Mouse (Mus musculus) liver, embryonic 16.5 days (tissue): Measurements from ENCODE around the gene Bicral. TPM values are rescaled to one million over a fixed set of nuclear protein-coding genes. Genes with fewer than 3 reads are reported as not detected.

ENCODE experiments used
- ATAC-seq: fragments of 200-750 bp; cut with Nextera tagmentation; 2 replicates; pipeline ENCODE4 v1.8.0; 2017; ENCODE audit warnings: low read depth, mild to moderate bottlenecking, moderate number of reproducible peaks, moderate library complexity
- H3K27ac ChIP-seq: fragments of 300-500 bp; sonication (generic); 2 replicates; pipeline ENCODE4 v1.5.1; 2014; ENCODE audit warnings: mild to moderate bottlenecking, low read length
- H3K27me3 ChIP-seq: fragments of 300-500 bp; sonication (generic); 2 replicates; pipeline ENCODE4 v1.6.1; 2014; ENCODE audit warnings: low read depth, low read length, mixed read lengths; ENCODE audit not compliant: control insufficient read depth, insufficient read depth
- H3K36me3 ChIP-seq: fragments of 300-500 bp; sonication (generic); 2 replicates; pipeline ENCODE4 v1.6.1; 2014; ENCODE audit warnings: mild to moderate bottlenecking; ENCODE audit not compliant: control insufficient read depth, insufficient read depth
- H3K4me1 ChIP-seq: fragments of 300-500 bp; sonication (generic); 2 replicates; pipeline ENCODE4 v1.6.1; 2014; ENCODE audit warnings: low read depth, low read length, mixed read lengths; ENCODE audit not compliant: control insufficient read depth
- H3K4me2 ChIP-seq: fragments of 300-500 bp; sonication (generic); 2 replicates; pipeline ENCODE4 v1.6.1; 2014; ENCODE audit warnings: low read depth, low read length, mixed read lengths
- H3K4me3 ChIP-seq: fragments of 300-500 bp; sonication (generic); 2 replicates; pipeline ENCODE4 v1.5.1; 2014; ENCODE audit warnings: low read depth, mild to moderate bottlenecking, low read length
- H3K9ac ChIP-seq: fragments of 300-500 bp; sonication (generic); 2 replicates; pipeline ENCODE4 v1.6.1; 2014; ENCODE audit warnings: low read depth, low read length
- H3K9me3 ChIP-seq: fragments of 300-500 bp; sonication (generic); replicated peaks from 2 replicates; pipeline ENCODE4 v1.6.1; 2016; ENCODE audit warnings: low read length; ENCODE audit not compliant: control insufficient read depth
- WGBS: fragments of 180-500 bp; shearing (Covaris S2); extraction: QIAGEN DNeasy Blood & Tissue Kit; methylation state at CpG from one replicate; pipeline ENCODE4 v1.1.7; 2014; ENCODE audit not compliant: insufficient replicate concordance; 5-methylcytosine and 5-hydroxymethylcytosine counted together
- polyA plus RNA-seq: library from polyadenylated mRNA; unstranded; fragments of >200 nt; fragmentation: Nextera tagmentation; extraction: Ambion mirVana; gene quantifications from 2 replicates; pipeline ENCODE4 v1.2.1, GENCODE M21; 2015

The Bicral gene
- polyA plus RNA-seq, 1 experiment from 2014 or later = 2.5 TPM

DNA sequence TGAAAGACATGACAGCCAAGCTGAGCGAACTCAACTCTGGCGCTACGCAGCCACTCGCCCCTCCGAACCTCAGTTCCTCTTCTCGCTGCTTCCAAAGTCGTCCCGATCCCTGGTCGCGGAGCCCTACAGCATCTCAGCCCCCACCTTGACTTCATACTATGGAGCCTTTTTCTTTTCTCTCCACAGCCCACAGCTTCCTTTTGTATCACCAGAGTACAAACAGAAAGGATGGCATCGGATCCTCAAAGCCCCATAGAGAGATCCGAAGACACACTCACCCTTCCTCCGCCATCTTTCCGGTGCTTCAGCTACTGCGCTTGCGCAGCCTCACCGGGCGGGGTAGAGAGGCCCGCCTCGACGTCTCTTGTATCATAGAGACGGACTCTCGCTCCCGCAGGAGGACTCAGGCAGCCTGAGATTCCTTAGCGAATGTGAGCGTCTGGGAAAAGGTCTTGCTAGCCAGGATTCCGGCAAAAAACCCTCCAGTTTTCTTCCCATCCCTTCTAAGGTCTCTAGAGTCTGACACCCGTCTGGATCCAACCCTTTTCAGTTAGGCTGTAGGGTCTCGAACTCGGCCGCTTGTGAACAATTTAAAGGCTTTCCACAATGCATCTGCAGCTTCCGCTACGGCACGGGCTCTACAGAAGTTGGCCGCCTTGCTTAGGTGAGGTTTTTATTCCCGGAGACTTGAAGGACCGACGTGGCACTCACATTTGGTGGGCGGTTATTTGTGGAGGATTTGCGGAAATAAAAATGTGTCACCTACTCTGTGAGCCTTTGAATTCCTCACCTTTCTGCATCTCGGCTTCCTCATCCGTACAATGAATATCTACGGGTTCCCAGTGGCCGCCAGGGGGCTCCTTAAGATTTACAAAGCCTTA, 75.7 kb downstream of the Bicral start, which contains the start of gene Rpl7l1:
Gene Rpl7l1, minus strand, starts transcription at position 332 of the 881 bp plus-strand sequence.
- peaks cover 26% of the 10 kb centered on the region for H3K36me3 ChIP-seq
- H3K4me3 ChIP-seq = peak within 1 kb of the TSS; percentile 68
- H3K27ac ChIP-seq = peak within 1 kb of the TSS; percentile 79
- under 1% methylated on average over 44 of the region's 44 CpGs for WGBS
- peak within 1 kb of the TSS; percentile 74 for H3K9ac ChIP-seq
- H3K4me2 ChIP-seq = peak within 1 kb of the TSS; percentile 77
- peak; percentile 94 for ATAC-seq
- no peaks in the 10 kb centered on the region for H3K27me3 ChIP-seq
- H3K9me3 ChIP-seq = no peaks in the 10 kb centered on the region
- peaks cover 23% of the 10 kb centered on the region for H3K4me1 ChIP-seq

DNA sequence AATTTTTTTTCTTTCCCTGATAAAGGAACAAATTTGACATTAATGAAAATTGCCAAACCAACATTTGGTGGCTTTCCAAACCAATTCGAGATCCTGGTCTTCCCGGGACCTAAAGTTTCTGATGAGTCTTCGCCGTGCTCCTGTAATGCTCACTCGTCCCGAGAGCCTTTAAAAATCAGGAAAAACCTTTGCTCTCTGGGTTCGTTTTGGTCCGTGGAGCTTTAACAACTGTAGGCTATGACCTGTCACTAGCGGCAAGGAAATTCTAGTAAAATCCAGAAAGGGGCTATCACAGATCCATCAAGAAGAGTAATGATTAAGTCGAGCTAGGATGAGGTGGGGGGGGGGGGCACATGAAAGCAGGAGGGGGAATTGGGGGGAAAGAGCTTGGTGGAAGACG, 76.4 kb downstream of the Bicral start:
- 2% methylated on average over 11 of the region's 11 CpGs for WGBS
- peak overlapping the region; percentile 74 for H3K9ac ChIP-seq
- peak overlapping the region; percentile 68 for H3K4me3 ChIP-seq
- no peak for ATAC-seq
- H3K4me1 ChIP-seq = peaks cover 20% of the 10 kb centered on the region
- peak overlapping the region; percentile 77 for H3K4me2 ChIP-seq
- peaks cover 32% of the 10 kb centered on the region for H3K36me3 ChIP-seq
- H3K27me3 ChIP-seq = no peaks in the 10 kb centered on the region
- no peaks in the 10 kb centered on the region for H3K9me3 ChIP-seq
- H3K27ac ChIP-seq = peak overlapping the region; percentile 79

DNA sequence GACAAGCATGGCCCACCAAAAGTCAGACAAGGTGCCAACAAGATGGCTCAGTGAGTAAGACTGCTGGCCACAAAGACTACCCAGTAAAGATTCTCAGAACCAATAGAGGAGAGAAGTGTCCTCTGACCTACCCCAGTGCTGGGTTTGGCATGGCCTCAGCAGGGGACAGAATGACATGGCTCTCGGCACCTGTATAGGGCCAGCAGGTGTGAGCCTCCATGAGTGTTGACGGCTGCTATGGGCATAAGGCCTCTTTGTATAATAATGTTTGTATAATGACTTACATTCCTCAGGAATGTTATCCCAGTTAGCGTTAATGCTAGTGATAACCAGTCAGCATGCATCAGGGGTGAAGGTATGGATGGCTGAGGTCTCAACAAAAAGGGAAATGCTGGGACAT, 82.2 kb downstream of the Bicral start:
- Histone ChIP-seq H3K4me1 (peaks cover 22% of the 10 kb centered on the region), H3K4me3 (no peak overlapping the region), H3K9ac (no peak overlapping the region), H3K27me3 (no peaks in the 10 kb centered on the region), H3K4me2 (no peak overlapping the region), H3K9me3 (no peaks in the 10 kb centered on the region), H3K36me3 (peaks cover 45% of the 10 kb centered on the region), H3K27ac (no peak overlapping the region)
- 77% methylated on average over 3 of the region's 3 CpGs for WGBS
- ATAC-seq = no peak

DNA sequence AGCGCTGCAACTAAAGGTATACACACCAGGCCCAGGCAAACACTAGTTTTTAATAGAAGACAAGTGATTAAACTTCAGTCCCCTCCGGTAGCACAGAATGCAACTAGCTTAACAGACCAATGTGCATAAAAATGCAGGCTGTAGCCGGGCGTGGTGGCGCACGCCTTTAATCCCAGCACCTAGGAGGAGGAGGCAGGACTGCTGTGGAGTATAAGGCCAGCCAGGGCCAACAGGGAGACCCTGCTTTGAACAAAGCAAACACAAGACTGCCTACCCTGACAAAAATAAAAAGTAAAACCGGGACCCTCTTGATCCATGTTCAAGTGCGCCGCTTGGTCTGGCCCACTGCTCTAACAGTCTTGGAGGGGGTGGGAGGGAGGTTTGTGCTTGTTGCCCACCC, 83.2 kb downstream of the Bicral start:
- Histone ChIP-seq H3K4me2 (no peak overlapping the region), H3K36me3 (peaks cover 39% of the 10 kb centered on the region), H3K9ac (no peak overlapping the region), H3K4me3 (no peak overlapping the region), H3K4me1 (peaks cover 21% of the 10 kb centered on the region), H3K27me3 (no peaks in the 10 kb centered on the region), H3K27ac (no peak overlapping the region), H3K9me3 (no peaks in the 10 kb centered on the region)
- ATAC-seq = no peak
- 92% methylated on average over 9 of the region's 9 CpGs for WGBS

DNA sequence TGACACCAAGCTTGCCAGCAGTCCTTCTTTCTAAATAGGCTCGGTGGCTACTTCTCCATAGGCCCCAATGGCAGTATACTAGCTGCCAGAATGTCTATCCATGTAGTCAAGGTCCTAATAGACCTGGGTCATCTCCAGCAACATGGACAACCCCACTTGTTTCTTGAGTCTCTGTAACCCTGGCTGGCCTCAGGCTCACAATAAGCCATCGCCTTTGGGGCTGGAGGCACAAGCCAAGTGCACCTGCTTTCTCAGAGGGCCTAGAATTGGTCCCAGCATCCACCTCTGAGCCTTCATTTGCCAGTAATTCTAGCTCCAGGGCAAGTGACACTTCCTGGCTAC, 84.2 kb downstream of the Bicral start:
- 46% methylated on average over 2 of the region's 2 CpGs for WGBS
- no peak for ATAC-seq
- peak overlapping the region; percentile 16; the same call in 1 of the 2 replicates for H3K9ac ChIP-seq
- H3K4me1 ChIP-seq = peaks cover 21% of the 10 kb centered on the region
- no peaks in the 10 kb centered on the region for H3K9me3 ChIP-seq
- peaks cover 30% of the 10 kb centered on the region for H3K36me3 ChIP-seq
- no peaks in the 10 kb centered on the region for H3K27me3 ChIP-seq
- H3K4me2 ChIP-seq = peak overlapping the region; percentile 73; the same call in 1 of the 2 replicates
- H3K4me3 ChIP-seq = peak overlapping the region; percentile 88; the same call in 1 of the 2 replicates
- H3K27ac ChIP-seq = no peak overlapping the region; the same call in 1 of the 2 replicates

DNA sequence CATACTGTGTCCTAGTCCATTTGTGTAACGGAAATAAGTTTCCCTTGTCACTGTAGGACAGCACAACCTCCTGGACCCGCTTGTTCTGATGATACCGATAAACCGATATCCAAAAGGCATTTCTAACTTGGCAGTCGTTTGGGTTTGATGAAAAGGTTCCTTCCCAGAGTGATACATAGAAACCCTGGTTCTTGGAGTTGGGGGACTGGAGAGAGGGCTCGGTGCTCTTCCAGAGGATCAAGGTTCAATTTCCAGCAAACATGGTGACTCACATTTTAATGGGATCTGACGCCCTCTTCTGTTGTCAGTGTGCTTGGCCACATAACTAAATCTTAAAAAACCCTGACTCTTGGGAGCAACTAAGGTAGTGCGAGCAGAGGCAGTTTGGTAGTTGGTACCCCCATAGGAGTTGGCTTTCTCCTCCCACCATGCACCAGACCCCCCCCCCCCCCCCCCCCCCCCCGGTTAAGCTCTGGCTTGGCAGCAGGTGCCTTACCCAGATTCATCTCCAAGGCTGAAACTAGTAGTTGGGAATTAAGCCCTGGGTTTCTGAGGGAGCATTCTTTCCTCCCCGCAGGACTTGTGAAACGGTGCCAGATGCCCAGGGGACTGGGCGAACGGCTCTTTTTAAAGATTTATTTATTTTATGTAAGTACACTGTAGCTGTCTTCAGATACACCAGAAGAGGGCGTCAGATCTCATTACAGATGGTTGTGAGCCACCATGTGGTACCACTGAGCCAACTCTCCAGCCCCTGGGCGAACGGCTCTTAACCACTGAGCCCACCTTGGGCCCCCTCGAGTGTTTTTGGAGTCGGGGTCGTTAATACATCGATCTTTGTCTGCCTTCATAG, 84.8 kb downstream of the Bicral start:
- peak; percentile 10; the same call in 1 of the 2 replicates for ATAC-seq
- 6% methylated on average over 19 of the region's 20 CpGs for WGBS
- H3K27me3 ChIP-seq = no peaks in the 10 kb centered on the region

DNA sequence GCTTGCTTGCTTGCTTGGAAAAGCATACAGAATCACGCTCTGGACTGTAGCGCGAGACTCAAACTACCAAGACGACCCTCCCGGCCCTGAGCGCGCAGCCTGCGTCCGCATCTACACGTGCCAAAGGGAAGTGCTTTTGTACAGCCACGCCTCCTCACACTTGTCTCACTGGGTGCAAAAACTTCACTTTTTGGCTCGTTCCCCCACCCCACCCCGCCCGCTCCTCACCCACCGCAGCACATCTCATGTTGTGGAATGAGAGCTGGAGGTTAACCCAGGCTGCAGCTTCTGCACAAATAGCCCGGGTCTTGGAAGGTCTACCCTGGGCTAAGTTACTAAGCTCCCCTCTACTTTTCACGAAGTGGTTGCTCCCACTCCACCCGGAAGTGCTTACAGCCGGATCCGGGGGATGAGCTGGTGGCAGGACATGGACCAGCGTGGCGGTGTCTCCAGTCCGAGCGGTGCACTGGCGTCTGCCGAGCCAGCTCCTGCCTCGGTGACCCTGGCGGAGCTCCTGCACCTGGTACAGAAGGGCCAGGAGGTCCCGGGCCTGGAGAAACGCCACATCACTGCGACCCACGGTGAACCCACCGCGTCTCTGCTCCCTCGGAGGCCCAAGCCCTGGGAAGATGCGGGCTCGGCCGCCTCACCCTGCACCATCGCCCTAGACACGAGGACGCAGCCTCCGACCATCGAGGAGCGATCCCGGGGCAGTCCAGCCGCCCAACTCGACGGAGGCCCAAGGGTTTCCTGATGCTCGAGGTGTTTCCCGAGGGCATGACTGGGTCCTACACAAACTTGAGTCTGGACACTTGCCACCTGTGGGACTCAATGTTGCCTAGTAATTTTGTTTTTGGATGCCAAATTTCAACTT, 85.6 kb downstream of the Bicral start, which contains the start of gene 2310039H08Rik:
Gene 2310039H08Rik, plus strand, starts transcription at position 232 of the 874 bp plus-strand sequence.
- Histone ChIP-seq H3K4me2 (peak within 1 kb of the TSS; percentile 73), H3K4me1 (peaks cover 24% of the 10 kb centered on the region), H3K9ac (peak within 1 kb of the TSS; percentile 85), H3K27ac (peak within 1 kb of the TSS; percentile 85), H3K9me3 (no peaks in the 10 kb centered on the region), H3K4me3 (peak within 1 kb of the TSS; percentile 88), H3K27me3 (no peaks in the 10 kb centered on the region), H3K36me3 (peaks cover 19% of the 10 kb centered on the region)
- WGBS = under 1% methylated on average over 50 of the region's 50 CpGs
- ATAC-seq = peak; percentile 84

More for the DNA sequence above, 84.8 kb downstream of the Bicral start:
- no peaks in the 10 kb centered on the region for H3K9me3 ChIP-seq
- peak overlapping the region; percentile 88 for H3K4me3 ChIP-seq
- peaks cover 21% of the 10 kb centered on the region for H3K4me1 ChIP-seq
- H3K27ac ChIP-seq = peak overlapping the region; percentile 85
- H3K4me2 ChIP-seq = peak overlapping the region; percentile 73
- H3K36me3 ChIP-seq = peaks cover 25% of the 10 kb centered on the region
- H3K9ac ChIP-seq = peak overlapping the region; percentile 85

DNA sequence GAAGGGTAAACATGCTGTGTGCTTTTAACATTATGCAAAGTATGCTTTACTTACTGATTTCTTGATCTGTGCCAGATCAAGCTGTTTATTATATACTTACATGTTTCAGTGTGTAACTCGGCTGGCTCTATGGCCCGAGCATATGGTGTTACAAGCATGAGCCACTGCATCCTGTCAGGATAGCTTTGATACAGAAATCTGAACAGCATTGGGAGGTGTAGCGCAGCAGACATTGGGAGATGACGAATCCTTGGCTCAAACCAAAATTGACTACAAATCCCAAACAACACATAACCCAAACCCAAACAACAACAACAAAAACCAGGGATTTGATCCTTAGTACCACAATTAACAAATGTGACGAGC, 86.3 kb downstream of the Bicral start:
- 8% methylated on average over 5 of the region's 5 CpGs for WGBS
- peak overlapping the region; percentile 85 for H3K9ac ChIP-seq
- ATAC-seq = no peak

More for the DNA sequence above, 86.3 kb downstream of the Bicral start:
- Histone ChIP-seq H3K9me3 (no peaks in the 10 kb centered on the region), H3K27ac (peak overlapping the region; percentile 85; the same call in 1 of the 2 replicates), H3K36me3 (peaks cover 13% of the 10 kb centered on the region), H3K4me1 (peaks cover 24% of the 10 kb centered on the region), H3K27me3 (no peaks in the 10 kb centered on the region), H3K4me2 (peak overlapping the region; percentile 73), H3K4me3 (peak overlapping the region; percentile 88)
